Mouse (Mus musculus) testis, adult 2 months (tissue): ENCODE measurements around the gene Pan2.

ENCODE experiments used
- CTCF ChIP-seq: fragments of 200-500 bp; IDR thresholded peaks from 2 replicates; pipeline ENCODE4 v1.5.1; 2012; ENCODE audit warnings: low read depth, mild to moderate bottlenecking, inconsistent platforms, low read length, moderate library complexity; ENCODE audit not compliant: control insufficient read depth, insufficient read depth, insufficient replicate concordance
- POLR2A ChIP-seq: fragments of 200-500 bp; IDR thresholded peaks from 2 replicates; pipeline ENCODE4 v1.6.1; 2012; ENCODE audit warnings: low read depth, mild to moderate bottlenecking, inconsistent platforms, low read length, moderate library complexity; ENCODE audit not compliant: control insufficient read depth

- no peak for TF ChIP-seq CTCF
- TF ChIP-seq POLR2A: peak; percentile 77
Measured at GRCm38 (mm10) chr10:128337306-128338181, 34.4 kb downstream of the Pan2 start, which contains the start of gene Cs.
